In the genomic region with DNA sequence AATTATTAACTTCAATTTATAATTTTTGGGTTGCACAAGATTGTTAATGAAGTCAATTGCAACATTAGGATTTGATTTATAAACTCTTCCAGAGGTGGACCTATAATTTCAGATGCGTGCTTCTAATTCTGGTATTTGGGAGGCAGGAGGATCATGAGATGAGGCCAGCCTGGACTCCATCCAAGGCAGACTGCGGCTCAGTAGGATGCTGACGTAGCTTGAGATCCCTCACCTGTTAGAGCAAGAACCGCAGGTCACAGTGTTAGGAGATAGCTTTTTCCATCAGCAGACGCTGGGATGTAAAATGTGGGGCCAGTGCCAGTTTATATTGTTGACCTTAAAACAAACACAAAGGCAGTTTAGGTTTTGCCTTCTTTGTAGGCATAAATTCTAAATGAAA, we compare ENCODE assay signal across 22 mouse cellular contexts. TPM values are rescaled to one million over a fixed set of nuclear protein-coding genes. Genes with fewer than 3 reads are reported as not detected.
"Had no signal": no experiment of that assay in that cellular context is flagged by ENCODE, and none has a peak within 500 bp of the region (broad histone marks: within the 10 kb centered on the region; RNA-seq: fewer than 3 reads in every experiment).

No protein-coding gene starts in this region.

- DNase-seq: kidney, postnatal 25 days; layer of hippocampus, adult 9-11 months; layer of hippocampus, postnatal 36 days; liver, embryonic 13.5 days; lung, adult 2 months; lung, postnatal 14 days; lung, postnatal 4 days; midbrain, embryonic 14.5 days; right cerebral cortex, postnatal 14 days; right cerebral cortex, postnatal 4 days; thymus, adult 2 months; thymus, postnatal 14 days; thymus, postnatal 4 days had no signal

- H3K4me1 ChIP-seq: liver, embryonic 13.5 days had no signal

- H3K27ac ChIP-seq: kidney, postnatal 0 days; layer of hippocampus, adult 2 months; left cerebral cortex, adult 2 months; liver, embryonic 13.5 days; stomach, postnatal 0 days had no signal

- H3K4me3 ChIP-seq: layer of hippocampus, adult 2 months; left cerebral cortex, adult 2 months; liver, embryonic 13.5 days had no signal

RNA-seq across cellular contexts. Expression of a gene that starts 56.0 kb away (rescaled TPM):
- polyA plus RNA-seq: limb, embryonic 11.5 days; midbrain, embryonic 11.5 days; midbrain, embryonic 14.5 days; midbrain, postnatal 0 days; neural tube, embryonic 11.5 days; neural tube, embryonic 14.5 days had no signal
